Mouse (Mus musculus) liver, embryonic 11.5 days (tissue): Measurements from ENCODE around the gene Impdh1. TPM values are rescaled to one million over a fixed set of nuclear protein-coding genes. Genes with fewer than 3 reads are reported as not detected.
"Not testable (repeated sequence)": the region's sequence is repeated elsewhere in the genome, so short reads cannot be mapped to it uniquely, and the experiment has no call there.

Experiments used
- ATAC-seq: fragments of 200-750 bp; cut with Nextera tagmentation; replicated peaks from 2 replicates; pipeline ENCODE4 v1.8.0; 2017; ENCODE audit warnings: moderate number of reproducible peaks, mild to moderate bottlenecking, moderate TSS enrichment, moderate library complexity; ENCODE audit not compliant: low FRiP score
- DNase-seq: peaks from one replicate; pipeline ENCODE4 v3.0.0-alpha.2; 2017; ENCODE audit warnings: low spot score
- H3K27ac ChIP-seq: fragments of 300-500 bp; sonication (generic); 2 replicates; pipeline ENCODE4 v1.5.1; 2014; ENCODE audit warnings: mild to moderate bottlenecking, low read depth, low read length, control low read depth
- H3K27me3 ChIP-seq: fragments of 300-500 bp; sonication (generic); replicated peaks from 2 replicates; pipeline ENCODE4 v1.6.1; 2014; ENCODE audit warnings: low read length, mixed read lengths; ENCODE audit not compliant: control insufficient read depth, insufficient read depth
- H3K36me3 ChIP-seq: fragments of 300-500 bp; sonication (generic); 2 replicates; pipeline ENCODE4 v1.6.1; 2014; ENCODE audit warnings: mild to moderate bottlenecking, low read length, moderate library complexity, mixed read lengths; ENCODE audit not compliant: control insufficient read depth, insufficient read depth
- H3K4me1 ChIP-seq: fragments of 300-500 bp; sonication (generic); replicated peaks from 2 replicates; pipeline ENCODE4 v1.6.1; 2014; ENCODE audit warnings: low read length, mixed read lengths; ENCODE audit not compliant: control insufficient read depth, insufficient read depth
- H3K4me2 ChIP-seq: fragments of 300-500 bp; sonication (generic); 2 replicates; pipeline ENCODE4 v1.6.1; 2014; ENCODE audit warnings: mild to moderate bottlenecking, control low read depth, moderate library complexity
- H3K4me3 ChIP-seq: fragments of 300-500 bp; sonication (generic); 2 replicates; pipeline ENCODE4 v1.5.1; 2014; ENCODE audit warnings: low read depth, low read length, control low read depth
- H3K9ac ChIP-seq: fragments of 300-500 bp; sonication (generic); 2 replicates; pipeline ENCODE4 v1.6.1; 2014; ENCODE audit warnings: low read depth, low read length, control low read depth
- H3K9me3 ChIP-seq: fragments of 300-500 bp; sonication (generic); 2 replicates; pipeline ENCODE4 v1.6.1; 2016; ENCODE audit warnings: low read length, inconsistent platforms, mixed read lengths; ENCODE audit not compliant: control insufficient read depth
- WGBS: fragments of 180-500 bp; shearing (Covaris S2); extraction: QIAGEN DNeasy Blood & Tissue Kit; methylation state at CpG from one replicate; pipeline ENCODE4 v1.1.7; 2014; 5-methylcytosine and 5-hydroxymethylcytosine counted together
- polyA plus RNA-seq: library from polyadenylated mRNA; unstranded; fragments of >200 nt; fragmentation: Nextera tagmentation; extraction: Ambion mirVana; gene quantifications from 2 replicates; pipeline ENCODE4 v1.2.1, GENCODE M21; 2014

Gene Impdh1
- polyA plus RNA-seq, 1 experiment from 2014 or later = 26.7 TPM

- H3K4me3 ChIP-seq = no peak overlapping the region
- DNase-seq (no peak), ATAC-seq (peak; percentile 73)
- no peak overlapping the region for H3K27ac ChIP-seq
- H3K36me3 ChIP-seq = no peaks in the 10 kb centered on the region
- H3K9ac ChIP-seq = no peak overlapping the region
- H3K9me3 ChIP-seq = no peaks in the 10 kb centered on the region
- no peaks in the 10 kb centered on the region for H3K27me3 ChIP-seq
- H3K4me2 ChIP-seq = no peak overlapping the region
- 0 out of 2 replicates have a peak, but pooled peaks cover 6% of the 10 kb centered on the region for H3K4me1 ChIP-seq
- 62% methylated on average over 6 of the region's 6 CpGs for WGBS
Observed at GRCm38 (mm10) chr6:29229265-29229913, 13.2 kb upstream of the Impdh1 start.

GRCm38 (mm10) chr6:29217717-29218116 is 1.6 kb upstream of the Impdh1 start:
- WGBS = 78% methylated on average over 3 of the region's 3 CpGs
- not testable (repeated sequence) for DNase-seq

GRCm38 (mm10) chr6:29215181-29215580 is 983 bp downstream of the Impdh1 start:
- WGBS = 24% methylated on average over 9 of the region's 9 CpGs
- peaks cover 19% of the 10 kb centered on the region for H3K27me3 ChIP-seq
- no peaks in the 10 kb centered on the region for H3K9me3 ChIP-seq
- H3K9ac ChIP-seq = no peak overlapping the region
- ATAC-seq = no peak
- H3K27ac ChIP-seq = no peak overlapping the region
- DNase-seq = no peak
- H3K4me1 ChIP-seq = peaks cover 23% of the 10 kb centered on the region
- no peaks in the 10 kb centered on the region for H3K36me3 ChIP-seq
- H3K4me2 ChIP-seq = peak overlapping the region; percentile 91
- H3K4me3 ChIP-seq = peak overlapping the region; percentile 67

More at GRCm38 (mm10) chr6:29217717-29218116, 1.6 kb upstream of the Impdh1 start:
- not testable (repeated sequence) for H3K9me3 ChIP-seq, ATAC-seq, H3K4me3 ChIP-seq, H3K9ac ChIP-seq, H3K4me2 ChIP-seq, H3K36me3 ChIP-seq, H3K27ac ChIP-seq
- Histone ChIP-seq H3K27me3 (peaks cover 19% of the 10 kb centered on the region), H3K4me1 (peaks cover 12% of the 10 kb centered on the region)

- no peaks in the 10 kb centered on the region for H3K36me3 ChIP-seq
- no peak overlapping the region for H3K27ac ChIP-seq
- H3K4me2 ChIP-seq = peak overlapping the region; percentile 91
- DNase-seq (no peak), ATAC-seq (no peak)
- H3K4me1 ChIP-seq = peaks cover 23% of the 10 kb centered on the region
- H3K27me3 ChIP-seq = peaks cover 19% of the 10 kb centered on the region
- 60% methylated on average over 5 of the region's 5 CpGs for WGBS
- no peaks in the 10 kb centered on the region for H3K9me3 ChIP-seq
- H3K9ac ChIP-seq = no peak overlapping the region
- H3K4me3 ChIP-seq = no peak overlapping the region
Observed at GRCm38 (mm10) chr6:29214776-29215175, 1.4 kb downstream of the Impdh1 start.

- 12% methylated on average over 1 of the region's 1 CpGs for WGBS
- H3K27me3 ChIP-seq = peaks cover 19% of the 10 kb centered on the region
- H3K27ac ChIP-seq = no peak overlapping the region
- H3K9me3 ChIP-seq = no peaks in the 10 kb centered on the region
- H3K4me3 ChIP-seq = no peak overlapping the region
- no peak overlapping the region for H3K9ac ChIP-seq
- ATAC-seq = no peak
- DNase-seq = no peak
- peaks cover 23% of the 10 kb centered on the region for H3K4me1 ChIP-seq
- H3K36me3 ChIP-seq = no peaks in the 10 kb centered on the region
- no peak overlapping the region for H3K4me2 ChIP-seq
Observed at GRCm38 (mm10) chr6:29214245-29214644, 1.9 kb downstream of the Impdh1 start.

- no peak overlapping the region for H3K9ac ChIP-seq
- 58% methylated on average over 5 of the region's 5 CpGs for WGBS
- no peak overlapping the region for H3K4me2 ChIP-seq
- no peak overlapping the region for H3K4me3 ChIP-seq
- peaks cover 23% of the 10 kb centered on the region for H3K4me1 ChIP-seq
- no peak overlapping the region for H3K27ac ChIP-seq
- no peaks in the 10 kb centered on the region for H3K36me3 ChIP-seq
- H3K9me3 ChIP-seq = no peaks in the 10 kb centered on the region
- ATAC-seq (no peak), DNase-seq (no peak)
- peaks cover 19% of the 10 kb centered on the region for H3K27me3 ChIP-seq
Observed at GRCm38 (mm10) chr6:29213436-29213835, 2.7 kb downstream of the Impdh1 start.

- WGBS = 1% methylated on average over 63 of the region's 66 CpGs
- Histone ChIP-seq H3K27me3 (peaks cover 19% of the 10 kb centered on the region), H3K9ac (peak overlapping the region; percentile 69), H3K36me3 (no peaks in the 10 kb centered on the region), H3K9me3 (no peaks in the 10 kb centered on the region), H3K4me1 (peaks cover 23% of the 10 kb centered on the region), H3K27ac (no peak overlapping the region), H3K4me2 (peak overlapping the region; percentile 95), H3K4me3 (peak overlapping the region; percentile 66)
- ATAC-seq (peak; percentile 78), DNase-seq (peak; percentile 80)
Observed at GRCm38 (mm10) chr6:29211806-29212492, 4.2 kb downstream of the Impdh1 start.

- ATAC-seq (no peak), DNase-seq (no peak)
- WGBS = 19% methylated on average over 7 of the region's 7 CpGs
- Histone ChIP-seq H3K4me1 (peaks cover 21% of the 10 kb centered on the region), H3K36me3 (no peaks in the 10 kb centered on the region), H3K27me3 (peaks cover 19% of the 10 kb centered on the region), H3K9ac (peak overlapping the region; percentile 69; the same call in 1 of the 2 replicates), H3K27ac (no peak overlapping the region), H3K9me3 (no peaks in the 10 kb centered on the region), H3K4me2 (peak overlapping the region; percentile 95), H3K4me3 (peak overlapping the region; percentile 66)
Observed at GRCm38 (mm10) chr6:29211146-29211545, 5.0 kb downstream of the Impdh1 start.
